Mouse (Mus musculus) lung, postnatal 0 days (tissue): ENCODE data around the gene Slc43a3.

Source experiments
- CTCF ChIP-seq: IDR thresholded peaks from 2 replicates; pipeline ENCODE4 v1.5.1; 2016; ENCODE audit warnings: antibody characterized with exemption, mild to moderate bottlenecking
- EP300 ChIP-seq: IDR thresholded peaks from 2 replicates; pipeline ENCODE4 v1.6.1; 2016; ENCODE audit warnings: antibody characterized with exemption, mild to moderate bottlenecking, control low read depth

DNA sequence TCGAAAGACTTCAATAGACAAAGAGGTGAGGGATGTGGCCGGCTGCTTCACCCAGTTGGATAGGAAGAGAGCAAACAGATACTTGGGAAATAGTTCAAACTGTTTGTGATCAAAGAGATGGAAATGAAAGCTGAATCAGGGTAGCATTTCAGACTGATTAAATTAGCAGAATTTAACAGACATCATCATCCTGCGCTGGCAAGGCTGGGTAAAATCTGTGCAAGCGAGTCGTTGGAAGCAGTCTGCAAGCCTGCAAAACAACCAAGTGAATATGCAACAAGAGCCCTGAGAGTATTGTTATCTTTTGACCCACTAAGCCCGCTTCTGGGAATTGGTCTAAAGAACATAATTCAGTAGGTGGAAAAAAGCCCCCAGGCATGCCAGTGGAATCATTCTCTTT is 43.0 kb upstream of the Slc43a3 start:
- TF ChIP-seq EP300 (no peak), CTCF (no peak)
